Mouse (Mus musculus): Measurements from ENCODE around the gene Ces2f.
"Not testable (repeated sequence)": the region's sequence is repeated elsewhere in the genome, so short reads cannot be mapped to it uniquely, and the experiment has no call there.

- not testable (repeated sequence) for TF ChIP-seq HCFC1 (IDR thresholded peaks at IDR 0.05; ENCODE audit: borderline replicate concordance, insufficient read depth, low read length); ZC3H11A (IDR thresholded peaks at IDR 0.05; ENCODE audit: borderline replicate concordance, low read depth, low read length); MAFK (IDR thresholded peaks at IDR 0.05; ENCODE audit: insufficient read depth, low read depth, low read length)
Observed at GRCm38 (mm10) chr8:104909651-104910050, 37.5 kb upstream of the Ces2f start.

Data from ES-E14 (cell line).